Mouse (Mus musculus) midbrain, embryonic 14.5 days (tissue): ENCODE measurements around the gene Phb. TPM values are rescaled to one million over a fixed set of nuclear protein-coding genes. Genes with fewer than 3 reads are reported as not detected.
A peak's percentile ranks its signal among the peaks of the same experiment; 100 is the strongest.

Experiments used
- ATAC-seq: fragments of 200-750 bp; cut with Nextera tagmentation; 2 replicates; pipeline ENCODE4 v1.8.0; 2017; ENCODE audit warnings: moderate number of reproducible peaks, moderate library complexity; ENCODE audit not compliant: low FRiP score, low TSS enrichment
- DNase-seq: peaks from one replicate; pipeline ENCODE4 v3.0.0-alpha.2; 2015
- H3K27ac ChIP-seq: fragments of 300-500 bp; sonication (generic); replicated peaks from 2 replicates; pipeline ENCODE4 v1.5.1; 2014; ENCODE audit warnings: mild to moderate bottlenecking, low read depth, low read length, moderate library complexity
- H3K27me3 ChIP-seq: fragments of 300-500 bp; sonication (generic); 2 replicates; pipeline ENCODE4 v1.6.1; 2014; ENCODE audit warnings: low read length, control low read depth, mixed read lengths; ENCODE audit not compliant: control insufficient read depth, insufficient read depth
- H3K36me3 ChIP-seq: fragments of 300-500 bp; sonication (generic); 2 replicates; pipeline ENCODE4 v1.6.1; 2014; ENCODE audit warnings: low read length, control low read depth; ENCODE audit not compliant: control insufficient read depth, insufficient read depth
- H3K4me1 ChIP-seq: fragments of 300-500 bp; sonication (generic); 2 replicates; pipeline ENCODE4 v1.6.1; 2014; ENCODE audit warnings: mild to moderate bottlenecking, antibody characterized with exemption, low read length, control low read depth; ENCODE audit not compliant: control insufficient read depth, insufficient read depth
- H3K4me2 ChIP-seq: fragments of 300-500 bp; sonication (generic); 2 replicates; pipeline ENCODE4 v1.6.1; 2014; ENCODE audit warnings: mild to moderate bottlenecking, low read length, moderate library complexity
- H3K4me3 ChIP-seq: fragments of 300-500 bp; sonication (generic); replicated peaks from 2 replicates; pipeline ENCODE4 v1.5.1; 2014; ENCODE audit warnings: low read depth, low read length
- H3K9ac ChIP-seq: fragments of 300-500 bp; sonication (generic); replicated peaks from 2 replicates; pipeline ENCODE4 v1.6.1; 2014; ENCODE audit warnings: mild to moderate bottlenecking, low read length, moderate library complexity
- H3K9me3 ChIP-seq: fragments of 300-500 bp; sonication (generic); 2 replicates; pipeline ENCODE4 v1.6.1; 2016; ENCODE audit warnings: low read length, control low read depth, mixed read lengths; ENCODE audit not compliant: control insufficient read depth
- WGBS: fragments of 180-500 bp; shearing (Covaris S2); extraction: QIAGEN DNeasy Blood & Tissue Kit; methylation state at CpG from one replicate; pipeline ENCODE4 v1.1.7; 2014; 5-methylcytosine and 5-hydroxymethylcytosine counted together
- polyA plus RNA-seq: library from polyadenylated mRNA; unstranded; fragments of >200 nt; fragmentation: Nextera tagmentation; extraction: Ambion mirVana; gene quantifications from 2 replicates; pipeline ENCODE4 v1.2.1, GENCODE M21; 2014

The Phb gene
- polyA plus RNA-seq, result 183 and 207 TPM in 2 replicates

GRCm38 (mm10) chr11:95666529-95667149 lies at the start of gene Phb:
Gene Phb, plus strand, starts transcription at chr11:95666957.
- 2% methylated on average over 25 of the region's 25 CpGs for WGBS
- ATAC-seq (peak; percentile 97), DNase-seq (peak; percentile 98)
- Histone ChIP-seq H3K27me3 (no peaks in the 10 kb centered on the region), H3K27ac (0 out of 2 replicates have a peak within 1 kb of the TSS, but pooled peaks have one; percentile 32), H3K4me3 (peak within 1 kb of the TSS; percentile 53), H3K36me3 (peaks cover 28% of the 10 kb centered on the region), H3K9me3 (no peaks in the 10 kb centered on the region), H3K4me2 (peak within 1 kb of the TSS; percentile 72), H3K4me1 (peaks cover 7% of the 10 kb centered on the region), H3K9ac (peak within 1 kb of the TSS; percentile 60)

- Histone ChIP-seq H3K4me1 (no peaks in the 10 kb centered on the region), H3K27ac (no peak overlapping the region), H3K9ac (no peak overlapping the region), H3K9me3 (no peaks in the 10 kb centered on the region), H3K4me2 (no peak overlapping the region), H3K4me3 (no peak overlapping the region), H3K27me3 (no peaks in the 10 kb centered on the region), H3K36me3 (no peaks in the 10 kb centered on the region)
- DNase-seq (no peak), ATAC-seq (no peak)
- WGBS, result 55% methylated on average over 19 of the region's 19 CpGs
Observed at GRCm38 (mm10) chr11:95617785-95618465, 48.8 kb upstream of the Phb start.

- ATAC-seq, result no peak
- H3K4me2 ChIP-seq, result no peak overlapping the region
Observed at GRCm38 (mm10) chr11:95619081-95619480, 47.7 kb upstream of the Phb start.

GRCm38 (mm10) chr11:95619886-95620444 lies 46.8 kb upstream of the Phb start:
- Histone ChIP-seq H3K4me1 (no peaks in the 10 kb centered on the region), H3K36me3 (no peaks in the 10 kb centered on the region), H3K9me3 (no peaks in the 10 kb centered on the region), H3K9ac (no peak overlapping the region), H3K4me3 (no peak overlapping the region), H3K4me2 (no peak overlapping the region), H3K27me3 (no peaks in the 10 kb centered on the region), H3K27ac (no peak overlapping the region)
- WGBS, result 96% methylated on average over 5 of the region's 5 CpGs
- no peak for ATAC-seq
- DNase-seq, result no peak

More at GRCm38 (mm10) chr11:95619081-95619480, 47.7 kb upstream of the Phb start:
- Histone ChIP-seq H3K36me3 (no peaks in the 10 kb centered on the region), H3K4me1 (no peaks in the 10 kb centered on the region), H3K9ac (no peak overlapping the region), H3K27ac (no peak overlapping the region), H3K27me3 (no peaks in the 10 kb centered on the region), H3K9me3 (no peaks in the 10 kb centered on the region), H3K4me3 (no peak overlapping the region)
- WGBS, result 74% methylated on average over 3 of the region's 3 CpGs
- DNase-seq, result no peak

GRCm38 (mm10) chr11:95621010-95621409 lies 45.7 kb upstream of the Phb start:
- H3K4me1 ChIP-seq, result no peaks in the 10 kb centered on the region
- 59% methylated on average over 4 of the region's 4 CpGs for WGBS
- H3K9ac ChIP-seq, result no peak overlapping the region
- no peak overlapping the region for H3K4me3 ChIP-seq
- ATAC-seq, result no peak
- no peak for DNase-seq
- H3K4me2 ChIP-seq, result no peak overlapping the region
- H3K27me3 ChIP-seq, result no peaks in the 10 kb centered on the region
- no peaks in the 10 kb centered on the region for H3K36me3 ChIP-seq
- H3K27ac ChIP-seq, result no peak overlapping the region
- no peaks in the 10 kb centered on the region for H3K9me3 ChIP-seq

DNA sequence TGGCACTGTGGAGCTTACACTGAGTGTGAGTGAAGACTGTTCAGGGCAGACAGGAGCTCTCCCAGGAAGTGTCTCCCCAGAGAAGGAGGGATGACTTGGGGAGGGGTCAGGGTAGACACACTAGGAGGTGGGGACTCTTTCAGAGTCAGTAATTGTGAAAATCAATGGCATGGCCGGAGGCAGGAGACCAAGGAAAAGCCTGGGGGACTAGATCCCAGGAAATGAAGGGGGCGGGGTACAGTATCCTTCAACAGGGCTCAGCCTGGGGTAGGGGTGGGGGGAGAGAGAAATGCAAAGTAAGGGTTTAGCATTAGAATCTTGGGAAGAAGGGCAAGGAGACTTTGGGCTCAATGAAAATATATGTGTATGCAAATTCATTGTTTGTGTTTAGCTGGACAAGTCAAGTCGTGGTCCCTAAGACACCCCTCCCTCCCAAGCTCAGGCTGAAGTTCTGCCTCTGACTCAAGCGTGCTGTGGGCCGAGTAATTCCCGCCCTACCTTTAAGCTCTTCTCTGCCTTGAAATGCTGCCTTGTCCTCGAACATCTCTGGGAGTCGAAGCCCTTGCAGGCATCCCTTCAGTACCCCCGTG lies 45.1 kb upstream of the Phb start:
- H3K9me3 ChIP-seq, result no peaks in the 10 kb centered on the region
- ATAC-seq (no peak), DNase-seq (no peak)
- no peak overlapping the region for H3K27ac ChIP-seq
- 23% methylated on average over 9 of the region's 9 CpGs for WGBS
- no peaks in the 10 kb centered on the region for H3K27me3 ChIP-seq
- no peak overlapping the region for H3K4me2 ChIP-seq
- H3K9ac ChIP-seq, result no peak overlapping the region
- H3K4me1 ChIP-seq, result no peaks in the 10 kb centered on the region
- H3K4me3 ChIP-seq, result no peak overlapping the region
- no peaks in the 10 kb centered on the region for H3K36me3 ChIP-seq

DNA sequence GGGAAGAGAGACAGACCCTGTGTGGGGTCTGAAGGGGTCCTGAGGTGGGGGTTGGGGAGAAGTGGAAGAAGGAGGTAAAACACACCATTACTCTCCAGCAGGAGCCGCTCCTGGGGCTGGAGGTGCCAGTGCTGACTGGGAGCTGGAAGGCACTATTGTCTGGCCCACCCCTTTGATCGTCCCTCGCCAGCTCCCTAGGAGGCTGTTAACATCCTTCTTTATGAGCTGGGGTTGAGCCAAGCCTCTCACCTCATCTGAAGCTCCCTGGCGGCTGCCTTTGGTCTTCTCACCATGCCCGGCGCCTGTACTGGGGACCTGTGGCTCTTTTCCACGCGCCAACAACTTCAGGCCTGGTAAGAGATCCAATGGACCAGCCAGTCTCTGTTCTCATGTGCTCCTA lies 44.3 kb upstream of the Phb start:
- H3K27me3 ChIP-seq, result no peaks in the 10 kb centered on the region
- H3K9me3 ChIP-seq, result no peaks in the 10 kb centered on the region
- no peak overlapping the region for H3K4me3 ChIP-seq
- no peaks in the 10 kb centered on the region for H3K36me3 ChIP-seq
- no peak overlapping the region for H3K4me2 ChIP-seq
- no peak overlapping the region for H3K9ac ChIP-seq
- DNase-seq, result no peak
- no peaks in the 10 kb centered on the region for H3K4me1 ChIP-seq
- no peak for ATAC-seq
- 22% methylated on average over 8 of the region's 8 CpGs for WGBS
- H3K27ac ChIP-seq, result no peak overlapping the region

GRCm38 (mm10) chr11:95630558-95630957 lies 36.2 kb upstream of the Phb start:
- no peak for DNase-seq
- WGBS, result 95% methylated on average over 6 of the region's 6 CpGs
- Histone ChIP-seq H3K36me3 (no peaks in the 10 kb centered on the region), H3K4me1 (no peaks in the 10 kb centered on the region), H3K9ac (no peak overlapping the region), H3K4me2 (no peak overlapping the region), H3K27ac (no peak overlapping the region), H3K9me3 (no peaks in the 10 kb centered on the region), H3K4me3 (no peak overlapping the region), H3K27me3 (no peaks in the 10 kb centered on the region)
- no peak for ATAC-seq
